Mouse (Mus musculus) MEL (cell line): ENCODE results near the gene Tmtc2. TPM values are rescaled to one million over a fixed set of nuclear protein-coding genes. Genes with fewer than 3 reads are reported as not detected.
"Not testable (repeated sequence)": the region's sequence is repeated elsewhere in the genome, so short reads cannot be mapped to it uniquely, and the experiment has no call there.

Source experiments
- DNase-seq: peaks from one replicate; pipeline ENCODE4 v3.0.0; 2011; ENCODE audit warnings: low read depth, low spot score
- H3K27ac ChIP-seq: 2 replicates; pipeline ENCODE4 v1.5.1; 2012; ENCODE audit warnings: low read depth, mild to moderate bottlenecking, control low read depth, low read length, moderate library complexity; ENCODE audit not compliant: control insufficient read depth
- H3K27me3 ChIP-seq, 2 experiments: fragments of 150-350 bp in 1 of 2; sonication (generic) in 1 of 2; 2 replicates each; pipeline ENCODE4 v1.6.1; 2012; ENCODE audit warnings: low read length in 2 of 2, mild to moderate bottlenecking in 2 of 2, improper control_type of control experiment in 1 of 2, moderate library complexity in 1 of 2; ENCODE audit not compliant: insufficient read depth in 2 of 2, control insufficient read depth in 1 of 2
- H3K36me3 ChIP-seq, 2 experiments: 2 replicates each; pipeline ENCODE4 v1.6.1; 2012 to 2014; ENCODE audit warnings: low read length in 2 of 2, improper control_type of control experiment in 1 of 2, inconsistent platforms in 1 of 2, mild to moderate bottlenecking in 1 of 2; ENCODE audit not compliant: insufficient read depth in 2 of 2, control insufficient read depth in 1 of 2
- H3K4me1 ChIP-seq, 2 experiments: fragments of 150-350 bp in 1 of 2; sonication (generic) in 1 of 2; 2 replicates each; pipeline ENCODE4 v1.6.1; 2012; ENCODE audit warnings: low read length in 2 of 2, improper control_type of control experiment in 1 of 2, mild to moderate bottlenecking in 1 of 2; ENCODE audit not compliant: insufficient read depth in 2 of 2, control insufficient read depth in 1 of 2
- H3K4me3 ChIP-seq, 2 experiments: fragments of 150-350 bp in 1 of 2; sonication (generic) in 1 of 2; 2 replicates each; pipeline ENCODE4 v1.5.1; 2012; ENCODE audit warnings: low read depth in 2 of 2, low read length in 2 of 2, mild to moderate bottlenecking in 2 of 2, moderate library complexity in 2 of 2, control low read depth in 1 of 2, improper control_type of control experiment in 1 of 2; ENCODE audit not compliant: control insufficient read depth in 1 of 2, insufficient read depth in 1 of 2
- H3K79me2 ChIP-seq: 2 replicates; pipeline ENCODE4 v1.6.1; 2012; ENCODE audit warnings: mild to moderate bottlenecking, low read length, moderate library complexity; ENCODE audit not compliant: control insufficient read depth, poor library complexity, insufficient read depth
- H3K9ac ChIP-seq: 2 replicates; pipeline ENCODE4 v1.6.1; 2012; ENCODE audit warnings: low read depth, mild to moderate bottlenecking, control low read depth, low read length, moderate library complexity; ENCODE audit not compliant: control insufficient read depth, poor library complexity, severe bottlenecking
- H3K9me3 ChIP-seq: fragments of 150-350 bp; sonication (generic); replicated peaks from 2 replicates; pipeline ENCODE4 v1.6.1; 2012; ENCODE audit warnings: mild to moderate bottlenecking, low read length, improper control_type of control experiment, moderate library complexity; ENCODE audit not compliant: insufficient read depth
- BHLHE40 ChIP-seq: IDR thresholded peaks from 2 replicates; pipeline ENCODE4 v1.6.1; 2012; ENCODE audit warnings: low read depth, mild to moderate bottlenecking, inconsistent platforms, low read length, improper control_type of control experiment, borderline replicate concordance
- CHD1 ChIP-seq: IDR thresholded peaks from 2 replicates; pipeline ENCODE4 v1.6.1; 2012; ENCODE audit warnings: low read depth, mild to moderate bottlenecking, inconsistent platforms, low read length, improper control_type of control experiment
- E2F4 ChIP-seq: IDR thresholded peaks from 2 replicates; pipeline ENCODE4 v1.6.1; 2011; ENCODE audit warnings: low read depth, low read length, improper control_type of control experiment, borderline replicate concordance
- GATA1 ChIP-seq: IDR thresholded peaks from 2 replicates; pipeline ENCODE4 v1.6.1; 2011; ENCODE audit warnings: low read depth, low read length, improper control_type of control experiment
- HCFC1 ChIP-seq: IDR thresholded peaks from 2 replicates; pipeline ENCODE4 v1.6.1; 2012; ENCODE audit warnings: low read depth, mild to moderate bottlenecking, inconsistent platforms, low read length, improper control_type of control experiment, moderate library complexity
- MAFK ChIP-seq: IDR thresholded peaks from 2 replicates; pipeline ENCODE4 v1.6.1; 2011; ENCODE audit warnings: low read depth, mild to moderate bottlenecking, low read length, improper control_type of control experiment, borderline replicate concordance
- MAX ChIP-seq: IDR thresholded peaks from 2 replicates; pipeline ENCODE4 v1.6.1; 2011; ENCODE audit warnings: low read length, improper control_type of control experiment
- MAZ ChIP-seq: IDR thresholded peaks from 2 replicates; pipeline ENCODE4 v1.6.1; 2012; ENCODE audit warnings: low read depth, mild to moderate bottlenecking, inconsistent platforms, low read length, improper control_type of control experiment
- MXI1 ChIP-seq: IDR thresholded peaks from 2 replicates; pipeline ENCODE4 v1.6.1; 2011; ENCODE audit warnings: mild to moderate bottlenecking, low read depth, low read length, improper control_type of control experiment
- MYC ChIP-seq: IDR thresholded peaks from 2 replicates; pipeline ENCODE4 v1.6.1; 2011; ENCODE audit warnings: low read depth, mild to moderate bottlenecking, low read length, improper control_type of control experiment, moderate library complexity
- NELFE ChIP-seq: IDR thresholded peaks from 2 replicates; pipeline ENCODE4 v1.6.1; 2011; ENCODE audit warnings: low read depth, low read length, improper control_type of control experiment
- NRF1 ChIP-seq: IDR thresholded peaks from 2 replicates; pipeline ENCODE4 v1.6.1; 2014; ENCODE audit warnings: low read depth, mild to moderate bottlenecking, inconsistent platforms, low read length, improper control_type of control experiment, moderate library complexity; ENCODE audit not compliant: poor library complexity, insufficient read depth, severe bottlenecking
- POLR2A ChIP-seq, 2 experiments: IDR thresholded peaks; 2 replicates each; pipeline ENCODE4 v1.6.1; 2011 to 2012; ENCODE audit warnings: low read length in 2 of 2, mild to moderate bottlenecking in 2 of 2, control low read depth in 1 of 2, improper control_type of control experiment in 1 of 2, low read depth in 1 of 2, moderate library complexity in 1 of 2; ENCODE audit not compliant: control insufficient read depth in 1 of 2, insufficient read depth in 1 of 2, poor library complexity in 1 of 2
- POLR2AphosphoS2 ChIP-seq: IDR thresholded peaks from 2 replicates; pipeline ENCODE4 v1.6.1; 2011; ENCODE audit warnings: low read length, improper control_type of control experiment
- RAD21 ChIP-seq: IDR thresholded peaks from 2 replicates; pipeline ENCODE4 v1.6.1; 2011; ENCODE audit warnings: mild to moderate bottlenecking, low read depth, low read length, improper control_type of control experiment
- RCOR1 ChIP-seq: IDR thresholded peaks from 2 replicates; pipeline ENCODE4 v1.6.1; 2012; ENCODE audit warnings: low read depth, mild to moderate bottlenecking, inconsistent platforms, low read length, improper control_type of control experiment
- SIN3A ChIP-seq: IDR thresholded peaks from 2 replicates; pipeline ENCODE4 v1.6.1; 2012; ENCODE audit warnings: low read length, improper control_type of control experiment, inconsistent platforms
- TCF12 ChIP-seq: IDR thresholded peaks from 2 replicates; pipeline ENCODE4 v1.6.1; 2014; ENCODE audit warnings: low read depth, mild to moderate bottlenecking, inconsistent platforms, low read length, improper control_type of control experiment, moderate library complexity
- UBTF ChIP-seq: IDR thresholded peaks from 2 replicates; pipeline ENCODE4 v1.6.1; 2012; ENCODE audit warnings: low read depth, mild to moderate bottlenecking, inconsistent platforms, low read length, improper control_type of control experiment, moderate library complexity, borderline replicate concordance; ENCODE audit not compliant: insufficient read depth
- USF1 ChIP-seq: IDR thresholded peaks from 2 replicates; pipeline ENCODE4 v1.6.1; 2014; ENCODE audit warnings: low read depth, mild to moderate bottlenecking, inconsistent platforms, low read length, improper control_type of control experiment, moderate library complexity
- USF2 ChIP-seq, 2 experiments: IDR thresholded peaks; 2 replicates each; pipeline ENCODE4 v1.6.1; 2011 to 2012; ENCODE audit warnings: improper control_type of control experiment in 2 of 2, low read length in 2 of 2, borderline replicate concordance in 1 of 2, inconsistent platforms in 1 of 2, low read depth in 1 of 2, mild to moderate bottlenecking in 1 of 2; ENCODE audit not compliant: insufficient read depth in 1 of 2
- ZC3H11A ChIP-seq: IDR thresholded peaks from 2 replicates; pipeline ENCODE4 v1.6.1; 2012; ENCODE audit warnings: low read depth, mild to moderate bottlenecking, inconsistent platforms, low read length, improper control_type of control experiment
- ZKSCAN1 ChIP-seq: IDR thresholded peaks from 2 replicates; pipeline ENCODE4 v1.6.1; 2012; ENCODE audit warnings: low read depth, mild to moderate bottlenecking, inconsistent platforms, low read length, improper control_type of control experiment, moderate library complexity
- ZMIZ1 ChIP-seq: IDR thresholded peaks from 2 replicates; pipeline ENCODE4 v1.6.1; 2012; ENCODE audit warnings: low read depth, mild to moderate bottlenecking, inconsistent platforms, low read length, improper control_type of control experiment, moderate library complexity
- polyA plus RNA-seq, 2 experiments: library from polyadenylated mRNA; stranded (reverse) in 1 of 2; unstranded in 1 of 2; fragments of >175 nt in 1 of 2; fragments of >200 nt in 1 of 2; gene quantifications; 2 replicates each; pipeline versions ENCODE4 v1.2.1 to v1.2.4; 2012; ENCODE audit warnings: low replicate concordance in 2 of 2, low read depth in 1 of 2; ENCODE audit not compliant: insufficient read length in 2 of 2, insufficient read depth in 1 of 2, missing spikeins in 1 of 2
- total RNA-seq: library from RNA; depleted of rRNA; stranded (reverse); fragments of 300-350 nt; gene quantifications from 2 replicates; pipeline ENCODE4 v1.2.3, GENCODE M21; 2012

Tmtc2 gene
- total and polyA plus RNA-seq, 3 experiments = not detected

GRCm38 (mm10) chr10:105260053-105260452 is 314.2 kb downstream of the Tmtc2 start:
- no peak overlapping the region for H3K4me3 ChIP-seq
- H3K27me3 ChIP-seq = no peaks in the 10 kb centered on the region
- no peak overlapping the region for H3K27ac ChIP-seq
- no peaks in the 10 kb centered on the region for H3K79me2 ChIP-seq
- no peaks in the 10 kb centered on the region for H3K36me3 ChIP-seq
- TF ChIP-seq NRF1 (no peak), MYC (no peak), POLR2A (IDR thresholded peaks at IDR 0.05; ENCODE audit: control insufficient read depth in 1 of 2, insufficient read depth in 1 of 2, low read depth in 1 of 2, low read length in 2 of 2, poor library complexity in 1 of 2) (no peak), POLR2AphosphoS2 (no peak), MAFK (no peak), MXI1 (no peak), RCOR1 (no peak), SIN3A (no peak), ZC3H11A (no peak), CHD1 (no peak), UBTF (no peak), MAZ (no peak), ZKSCAN1 (no peak), MAX (no peak), USF1 (no peak)
- no peak overlapping the region for H3K9ac ChIP-seq
- DNase-seq = no peak
- no peaks in the 10 kb centered on the region for H3K9me3 ChIP-seq
- no peaks in the 10 kb centered on the region for H3K4me1 ChIP-seq

- H3K9ac ChIP-seq, H3K4me1 ChIP-seq, H3K36me3 ChIP-seq, H3K9me3 ChIP-seq, H3K27ac ChIP-seq, H3K27me3 ChIP-seq, H3K4me3 ChIP-seq, H3K79me2 ChIP-seq: not testable (repeated sequence)
- DNase-seq = peak; percentile 48
Measured at GRCm38 (mm10) chr10:105238291-105238690, 336.0 kb downstream of the Tmtc2 start.

- no peak for TF ChIP-seq UBTF
- no peak for TF ChIP-seq ZC3H11A
- no peak for TF ChIP-seq TCF12
- no peak for TF ChIP-seq BHLHE40
- TF ChIP-seq MAX = no peak
- TF ChIP-seq E2F4 = no peak
- no peak for TF ChIP-seq USF2 (IDR thresholded peaks at IDR 0.05; ENCODE audit: borderline replicate concordance in 1 of 2, insufficient read depth in 1 of 2, low read depth in 1 of 2, low read length in 2 of 2)
- TF ChIP-seq SIN3A = no peak
- no peak for TF ChIP-seq POLR2AphosphoS2
- no peak for TF ChIP-seq NRF1
- no peak for TF ChIP-seq USF1
- TF ChIP-seq POLR2A (IDR thresholded peaks at IDR 0.05; ENCODE audit: control insufficient read depth in 1 of 2, insufficient read depth in 1 of 2, low read depth in 1 of 2, low read length in 2 of 2, poor library complexity in 1 of 2) = no peak
- TF ChIP-seq HCFC1 = no peak
- no peak for TF ChIP-seq GATA1
- TF ChIP-seq ZMIZ1 = no peak
- no peak for TF ChIP-seq RAD21
- no peak for TF ChIP-seq NELFE
- Histone ChIP-seq H3K4me3 (no peak overlapping the region), H3K36me3 (no peaks in the 10 kb centered on the region), H3K79me2 (no peaks in the 10 kb centered on the region), H3K27ac (no peak overlapping the region), H3K27me3 (no peaks in the 10 kb centered on the region), H3K9ac (no peak overlapping the region), H3K4me1 (no peaks in the 10 kb centered on the region), H3K9me3 (no peaks in the 10 kb centered on the region)
- no peak for DNase-seq
Measured at GRCm38 (mm10) chr10:105232864-105233263, 341.4 kb downstream of the Tmtc2 start.
